In genomic region chr10:25111636-25112422, GRCm38 (mm10) we compare ENCODE assay signal across 8 mouse cellular contexts.
DNase-seq lines count a peak whose midpoint lies in the region; ATAC-seq and TF ChIP-seq lines count a peak whose summit lies in the region.

No protein-coding gene starts in this region.

- TF ChIP-seq CTCF in cerebellum, adult 2 months (IDR thresholded peaks at IDR 0.05; ENCODE audit: borderline replicate concordance, insufficient read depth, low read depth, low read length): no peak
- TF ChIP-seq CTCF in stomach, postnatal 0 days (IDR thresholded peaks at IDR 0.05; ENCODE audit: low read depth): no peak

- peak; percentile 79 for DNase-seq in Muller cell, postnatal 12 days (ENCODE audit: inconsistent ontology term)
- peak; percentile 83 to 94 for DNase-seq in cerebellum, adult 2 months
- peak; percentile 46 for DNase-seq in hindbrain, embryonic 10.5 days (ENCODE audit: low spot score)
- DNase-seq in midbrain, embryonic 14.5 days: peak; percentile 72
- DNase-seq in B cell, adult 2 months: no peak
- DNase-seq in stomach, postnatal 0 days (ENCODE audit: low spot score): no peak
- no peak for DNase-seq in testis, postnatal 10 days (ENCODE audit: low spot score)

- H3K4me2 ChIP-seq in midbrain, embryonic 14.5 days (ENCODE audit: low read length): peak overlapping the region; percentile 8; the same call in 1 of the 2 replicates
- H3K4me2 ChIP-seq in stomach, postnatal 0 days (replicated peaks; ENCODE audit: low read depth): no peak overlapping the region

- no peaks in the 10 kb centered on the region for H3K9me3 ChIP-seq in hindbrain, embryonic 10.5 days
- H3K9me3 ChIP-seq in midbrain, embryonic 14.5 days (ENCODE audit: control insufficient read depth, low read length): no peaks in the 10 kb centered on the region
- H3K9me3 ChIP-seq in stomach, postnatal 0 days (ENCODE audit: control insufficient read depth, low read length): no peaks in the 10 kb centered on the region

- no peak overlapping the region for H3K9ac ChIP-seq in midbrain, embryonic 14.5 days (replicated peaks; ENCODE audit: low read length)
- no peak overlapping the region for H3K9ac ChIP-seq in stomach, postnatal 0 days (ENCODE audit: low read length)

- no peaks in the 10 kb centered on the region for H3K27me3 ChIP-seq in cerebellum, adult 2 months (ENCODE audit: control insufficient read depth, insufficient read depth, low read length)
- no peaks in the 10 kb centered on the region for H3K27me3 ChIP-seq in hindbrain, embryonic 10.5 days (ENCODE audit: insufficient read depth, poor library complexity, severe bottlenecking)
- no peaks in the 10 kb centered on the region for H3K27me3 ChIP-seq in midbrain, embryonic 14.5 days (ENCODE audit: control insufficient read depth, insufficient read depth, low read length)
- no peaks in the 10 kb centered on the region for H3K27me3 ChIP-seq in stomach, postnatal 0 days (ENCODE audit: control insufficient read depth, insufficient read depth, low read length)

- TF ChIP-seq EP300 in stomach, postnatal 0 days (optimal IDR thresholded peaks at IDR 0.05): no peak

- TF ChIP-seq POLR2A in cerebellum, adult 2 months (IDR thresholded peaks at IDR 0.05; ENCODE audit: borderline replicate concordance, insufficient read depth, low read length): no peak

- H3K27ac ChIP-seq in cerebellum, adult 2 months (ENCODE audit: insufficient read depth, low read length): peak overlapping the region; percentile 61; the same call in 1 of the 2 replicates
- H3K27ac ChIP-seq in hindbrain, embryonic 10.5 days: peak overlapping the region; percentile 70
- peak overlapping the region; percentile 69 for H3K27ac ChIP-seq in midbrain, embryonic 14.5 days (replicated peaks; ENCODE audit: low read depth, low read length)
- H3K27ac ChIP-seq in stomach, postnatal 0 days (replicated peaks): no peak overlapping the region

- peaks cover 12% of the 10 kb centered on the region for H3K4me1 ChIP-seq in cerebellum, adult 2 months (ENCODE audit: control insufficient read depth, insufficient read depth, low read length)
- peaks cover 20% of the 10 kb centered on the region for H3K4me1 ChIP-seq in hindbrain, embryonic 10.5 days (replicated peaks)
- H3K4me1 ChIP-seq in midbrain, embryonic 14.5 days (ENCODE audit: control insufficient read depth, insufficient read depth, low read length): peaks cover 15% of the 10 kb centered on the region
- no peaks in the 10 kb centered on the region for H3K4me1 ChIP-seq in stomach, postnatal 0 days (replicated peaks; ENCODE audit: control insufficient read depth, insufficient read depth)

- H3K36me3 ChIP-seq in hindbrain, embryonic 10.5 days: no peaks in the 10 kb centered on the region
- no peaks in the 10 kb centered on the region for H3K36me3 ChIP-seq in midbrain, embryonic 14.5 days (ENCODE audit: control insufficient read depth, insufficient read depth, low read length)
- no peaks in the 10 kb centered on the region for H3K36me3 ChIP-seq in stomach, postnatal 0 days (ENCODE audit: control insufficient read depth, insufficient read depth, low read length)

- ATAC-seq in midbrain, embryonic 14.5 days (ENCODE audit: low FRiP score, low TSS enrichment): peak; percentile 49; the same call in 1 of the 2 replicates
- no peak for ATAC-seq in CD4-positive, CD25-positive, alpha-beta regulatory T cell, adult 4 months
- ATAC-seq in stomach, postnatal 0 days (ENCODE audit: low FRiP score, low TSS enrichment): no peak

- H3K4me3 ChIP-seq in cerebellum, adult 2 months (replicated peaks; ENCODE audit: insufficient read depth, low read depth, low read length): no peak overlapping the region
- no peak overlapping the region for H3K4me3 ChIP-seq in hindbrain, embryonic 10.5 days
- H3K4me3 ChIP-seq in midbrain, embryonic 14.5 days (replicated peaks; ENCODE audit: low read depth, low read length): no peak overlapping the region
- H3K4me3 ChIP-seq in stomach, postnatal 0 days (ENCODE audit: low read depth, low read length): no peak overlapping the region

- WGBS in cerebellum, adult 2 months: 6% methylated on average over 11 of the region's 11 CpGs
- 7% methylated on average over 11 of the region's 11 CpGs for WGBS in hindbrain, embryonic 10.5 days
- WGBS in midbrain, embryonic 14.5 days: 6% methylated on average over 11 of the region's 11 CpGs
- WGBS in stomach, postnatal 0 days: 16% methylated on average over 11 of the region's 11 CpGs

Comparison
In these comparisons a context has a peak if more than half of its experiments do, and no peak if none do; other contexts are left out.
1. DNase-seq: peak in Muller cell, postnatal 12 days (single experiment), cerebellum, adult 2 months (2 of 2), hindbrain, embryonic 10.5 days (single experiment) and midbrain, embryonic 14.5 days (single experiment); none in B cell, adult 2 months (0 of 2), stomach, postnatal 0 days (single experiment) and testis, postnatal 10 days (single experiment).